Mouse (Mus musculus): ENCODE measurements around the gene Syndig1. TPM values are rescaled to one million over a fixed set of nuclear protein-coding genes. Genes with fewer than 3 reads are reported as not detected.

The Syndig1 gene
- 0.14 and 0.21 TPM in 2 replicates for polyA plus RNA-seq (2015; fragmentation: Nextera tagmentation; extraction: Ambion mirVana)

- Histone ChIP-seq H3K27me3 (ENCODE audit: control insufficient read depth, insufficient read depth, low read depth, low read length) (peaks cover 33% of the 10 kb centered on the region), H3K4me2 (ENCODE audit: low read depth, low read length) (no peak within 1 kb of the TSS), H3K36me3 (ENCODE audit: control insufficient read depth, insufficient read depth) (no peaks in the 10 kb centered on the region), H3K27ac (ENCODE audit: low read length) (no peak within 1 kb of the TSS), H3K4me1 (ENCODE audit: control insufficient read depth, low read depth, low read length) (no peaks in the 10 kb centered on the region), H3K9ac (ENCODE audit: low read depth, low read length) (no peak within 1 kb of the TSS), H3K9me3 (replicated peaks; ENCODE audit: control insufficient read depth, low read length) (no peaks in the 10 kb centered on the region), H3K4me3 (ENCODE audit: low read depth, low read length) (no peak within 1 kb of the TSS)
- ATAC-seq (ENCODE audit: low read depth) = no peak
- 36% methylated on average over 2 of the region's 2 CpGs for WGBS (ENCODE audit: insufficient replicate concordance)
Measured at GRCm38 (mm10) chr2:149828911-149829310, at the start of gene Syndig1. Syndig1 (plus strand) TSS chr2:149829211.

- no peaks in the 10 kb centered on the region for H3K4me1 ChIP-seq (ENCODE audit: control insufficient read depth, low read depth, low read length)
- WGBS (ENCODE audit: insufficient replicate concordance) = 8% methylated on average over 3 of the region's 3 CpGs
- no peak for ATAC-seq (ENCODE audit: low read depth)
Measured at GRCm38 (mm10) chr2:149798613-149799012, 30.4 kb upstream of the Syndig1 start.

GRCm38 (mm10) chr2:149804599-149805140, 24.3 kb upstream of the Syndig1 start:
- no peak for ATAC-seq (ENCODE audit: low read depth)
- WGBS (ENCODE audit: insufficient replicate concordance) = 46% methylated on average over 3 of the region's 3 CpGs
- H3K4me1 ChIP-seq (ENCODE audit: control insufficient read depth, low read depth, low read length) = no peaks in the 10 kb centered on the region
- H3K4me2 ChIP-seq (ENCODE audit: low read depth, low read length) = no peak overlapping the region
- no peaks in the 10 kb centered on the region for H3K36me3 ChIP-seq (ENCODE audit: control insufficient read depth, insufficient read depth)
- no peak overlapping the region for H3K9ac ChIP-seq (ENCODE audit: low read depth, low read length)
- no peaks in the 10 kb centered on the region for H3K27me3 ChIP-seq (ENCODE audit: control insufficient read depth, insufficient read depth, low read depth, low read length)
- H3K9me3 ChIP-seq (replicated peaks; ENCODE audit: control insufficient read depth, low read length) = no peaks in the 10 kb centered on the region
- no peak overlapping the region for H3K27ac ChIP-seq (ENCODE audit: low read length)
- H3K4me3 ChIP-seq (ENCODE audit: low read depth, low read length) = no peak overlapping the region

More at GRCm38 (mm10) chr2:149798613-149799012, 30.4 kb upstream of the Syndig1 start:
- no peaks in the 10 kb centered on the region for H3K9me3 ChIP-seq (replicated peaks; ENCODE audit: control insufficient read depth, low read length)
- H3K27me3 ChIP-seq (ENCODE audit: control insufficient read depth, insufficient read depth, low read depth, low read length) = no peaks in the 10 kb centered on the region
- no peaks in the 10 kb centered on the region for H3K36me3 ChIP-seq (ENCODE audit: control insufficient read depth, insufficient read depth)
- no peak overlapping the region for H3K4me3 ChIP-seq (ENCODE audit: low read depth, low read length)
- H3K4me2 ChIP-seq (ENCODE audit: low read depth, low read length) = no peak overlapping the region
- no peak overlapping the region for H3K9ac ChIP-seq (ENCODE audit: low read depth, low read length)
- no peak overlapping the region for H3K27ac ChIP-seq (ENCODE audit: low read length)

GRCm38 (mm10) chr2:149805256-149805655, 23.8 kb upstream of the Syndig1 start:
- Histone ChIP-seq H3K4me3 (ENCODE audit: low read depth, low read length) (no peak overlapping the region), H3K27me3 (ENCODE audit: control insufficient read depth, insufficient read depth, low read depth, low read length) (no peaks in the 10 kb centered on the region), H3K36me3 (ENCODE audit: control insufficient read depth, insufficient read depth) (no peaks in the 10 kb centered on the region), H3K4me2 (ENCODE audit: low read depth, low read length) (no peak overlapping the region), H3K4me1 (ENCODE audit: control insufficient read depth, low read depth, low read length) (no peaks in the 10 kb centered on the region), H3K9me3 (replicated peaks; ENCODE audit: control insufficient read depth, low read length) (no peaks in the 10 kb centered on the region), H3K27ac (ENCODE audit: low read length) (no peak overlapping the region), H3K9ac (ENCODE audit: low read depth, low read length) (no peak overlapping the region)
- WGBS (ENCODE audit: insufficient replicate concordance) = 55% methylated on average over 2 of the region's 2 CpGs
- no peak for ATAC-seq (ENCODE audit: low read depth)

- 44% methylated on average over 2 of the region's 2 CpGs for WGBS (ENCODE audit: insufficient replicate concordance)
Measured at GRCm38 (mm10) chr2:149812899-149813298, 16.1 kb upstream of the Syndig1 start.

GRCm38 (mm10) chr2:149818395-149818794, 10.6 kb upstream of the Syndig1 start:
- no peaks in the 10 kb centered on the region for H3K27me3 ChIP-seq (ENCODE audit: control insufficient read depth, insufficient read depth, low read depth, low read length)
- ATAC-seq (ENCODE audit: low read depth) = no peak
- 43% methylated on average over 3 of the region's 3 CpGs for WGBS (ENCODE audit: insufficient replicate concordance)
- no peak overlapping the region for H3K4me2 ChIP-seq (ENCODE audit: low read depth, low read length)
- no peak overlapping the region for H3K4me3 ChIP-seq (ENCODE audit: low read depth, low read length)
- no peaks in the 10 kb centered on the region for H3K4me1 ChIP-seq (ENCODE audit: control insufficient read depth, low read depth, low read length)
- no peak overlapping the region for H3K9ac ChIP-seq (ENCODE audit: low read depth, low read length)
- H3K36me3 ChIP-seq (ENCODE audit: control insufficient read depth, insufficient read depth) = no peaks in the 10 kb centered on the region
- no peak overlapping the region for H3K27ac ChIP-seq (ENCODE audit: low read length)
- H3K9me3 ChIP-seq (replicated peaks; ENCODE audit: control insufficient read depth, low read length) = no peaks in the 10 kb centered on the region

More at GRCm38 (mm10) chr2:149812899-149813298, 16.1 kb upstream of the Syndig1 start:
- Histone ChIP-seq H3K4me2 (ENCODE audit: low read depth, low read length) (no peak overlapping the region), H3K27ac (ENCODE audit: low read length) (no peak overlapping the region), H3K4me1 (ENCODE audit: control insufficient read depth, low read depth, low read length) (no peaks in the 10 kb centered on the region), H3K9ac (ENCODE audit: low read depth, low read length) (no peak overlapping the region), H3K27me3 (ENCODE audit: control insufficient read depth, insufficient read depth, low read depth, low read length) (no peaks in the 10 kb centered on the region), H3K9me3 (replicated peaks; ENCODE audit: control insufficient read depth, low read length) (no peaks in the 10 kb centered on the region), H3K4me3 (ENCODE audit: low read depth, low read length) (no peak overlapping the region), H3K36me3 (ENCODE audit: control insufficient read depth, insufficient read depth) (no peaks in the 10 kb centered on the region)
- ATAC-seq (ENCODE audit: low read depth) = no peak

GRCm38 (mm10) chr2:149819751-149820150, 9.3 kb upstream of the Syndig1 start:
- H3K4me1 ChIP-seq (ENCODE audit: control insufficient read depth, low read depth, low read length) = no peaks in the 10 kb centered on the region
- H3K27ac ChIP-seq (ENCODE audit: low read length) = no peak overlapping the region
- no peaks in the 10 kb centered on the region for H3K9me3 ChIP-seq (replicated peaks; ENCODE audit: control insufficient read depth, low read length)
- no peaks in the 10 kb centered on the region for H3K27me3 ChIP-seq (ENCODE audit: control insufficient read depth, insufficient read depth, low read depth, low read length)
- no peak overlapping the region for H3K4me3 ChIP-seq (ENCODE audit: low read depth, low read length)
- H3K36me3 ChIP-seq (ENCODE audit: control insufficient read depth, insufficient read depth) = no peaks in the 10 kb centered on the region
- H3K4me2 ChIP-seq (ENCODE audit: low read depth, low read length) = no peak overlapping the region
- no peak for ATAC-seq (ENCODE audit: low read depth)
- no peak overlapping the region for H3K9ac ChIP-seq (ENCODE audit: low read depth, low read length)
- WGBS (ENCODE audit: insufficient replicate concordance) = 59% methylated on average over 3 of the region's 3 CpGs

GRCm38 (mm10) chr2:149820201-149820600, 8.8 kb upstream of the Syndig1 start:
- ATAC-seq (ENCODE audit: low read depth) = no peak
- Histone ChIP-seq H3K27ac (ENCODE audit: low read length) (no peak overlapping the region), H3K4me3 (ENCODE audit: low read depth, low read length) (no peak overlapping the region), H3K27me3 (ENCODE audit: control insufficient read depth, insufficient read depth, low read depth, low read length) (no peaks in the 10 kb centered on the region), H3K36me3 (ENCODE audit: control insufficient read depth, insufficient read depth) (no peaks in the 10 kb centered on the region), H3K4me1 (ENCODE audit: control insufficient read depth, low read depth, low read length) (no peaks in the 10 kb centered on the region), H3K9ac (ENCODE audit: low read depth, low read length) (no peak overlapping the region), H3K9me3 (replicated peaks; ENCODE audit: control insufficient read depth, low read length) (no peaks in the 10 kb centered on the region), H3K4me2 (ENCODE audit: low read depth, low read length) (no peak overlapping the region)
- WGBS (ENCODE audit: insufficient replicate concordance) = 13% methylated on average over 2 of the region's 2 CpGs

- no peaks in the 10 kb centered on the region for H3K9me3 ChIP-seq (replicated peaks; ENCODE audit: control insufficient read depth, low read length)
- H3K27me3 ChIP-seq (ENCODE audit: control insufficient read depth, insufficient read depth, low read depth, low read length) = peaks cover 33% of the 10 kb centered on the region
- no peak overlapping the region for H3K4me3 ChIP-seq (ENCODE audit: low read depth, low read length)
- H3K4me2 ChIP-seq (ENCODE audit: low read depth, low read length) = no peak overlapping the region
- H3K9ac ChIP-seq (ENCODE audit: low read depth, low read length) = no peak overlapping the region
- WGBS (ENCODE audit: insufficient replicate concordance) = 2% methylated on average over 26 of the region's 26 CpGs
- ATAC-seq (ENCODE audit: low read depth) = no peak
- H3K27ac ChIP-seq (ENCODE audit: low read length) = no peak overlapping the region
- H3K4me1 ChIP-seq (ENCODE audit: control insufficient read depth, low read depth, low read length) = no peaks in the 10 kb centered on the region
- no peaks in the 10 kb centered on the region for H3K36me3 ChIP-seq (ENCODE audit: control insufficient read depth, insufficient read depth)
Measured at GRCm38 (mm10) chr2:149829955-149830535, 1.0 kb downstream of the Syndig1 start.

All from liver, embryonic 16.5 days (tissue).